Mouse (Mus musculus): ENCODE measurements at regions not wholly inside any gene's neighbourhood (a gene's known extent, or its start where the extent isn't known, plus 50 kb on each side); places are given as distances from the start of the nearest gene placed in this dataset.

DNA sequence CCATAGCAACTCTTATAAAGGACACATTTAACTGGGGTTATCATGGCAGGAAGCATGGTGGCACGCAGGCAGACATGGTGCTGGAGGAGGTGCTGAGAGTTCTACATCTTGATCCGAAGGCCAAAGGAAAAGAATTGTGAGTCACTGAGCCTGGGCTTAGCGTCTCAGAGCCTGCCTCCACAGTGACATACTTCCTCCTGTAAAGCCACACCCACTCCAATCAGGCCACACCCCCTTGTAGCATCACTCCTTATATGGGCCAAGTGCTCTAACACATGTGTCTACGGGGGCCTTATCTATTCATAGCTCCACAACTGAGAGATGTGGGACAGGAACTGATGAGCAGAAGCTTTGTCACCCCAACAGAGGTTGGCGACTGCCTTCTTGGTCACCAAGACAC lies 191.1 kb upstream of the Serp2 start:
- TF ChIP-seq CTCF (IDR thresholded peaks at IDR 0.05; ENCODE audit: low read depth, low read length) (no peak), POLR2A (IDR thresholded peaks at IDR 0.05; ENCODE audit: borderline replicate concordance, low read depth, low read length) (no peak)

Measured in bone marrow macrophage, adult 2 months (primary cell).